In genomic region chr6:4557678-4558077, GRCm38 (mm10) we compare ENCODE assay signal across 8 mouse cellular contexts. TPM values are rescaled to one million over a fixed set of nuclear protein-coding genes. Genes with fewer than 3 reads are reported as not detected.
DNase-seq lines count a peak whose midpoint lies in the region; ATAC-seq lines count a peak whose summit lies in the region.

No protein-coding gene starts in this region.

- no peaks in the 10 kb centered on the region for H3K9me3 ChIP-seq in neural tube, embryonic 15.5 days (replicated peaks)
- H3K9me3 ChIP-seq in heart, embryonic 11.5 days (replicated peaks; ENCODE audit: control insufficient read depth, low read length): no peaks in the 10 kb centered on the region
- no peaks in the 10 kb centered on the region for H3K9me3 ChIP-seq in kidney, embryonic 15.5 days (replicated peaks)
- no peaks in the 10 kb centered on the region for H3K9me3 ChIP-seq in liver, embryonic 11.5 days (ENCODE audit: control insufficient read depth, low read length)
- no peaks in the 10 kb centered on the region for H3K9me3 ChIP-seq in neural tube, embryonic 12.5 days

- DNase-seq in neural tube, embryonic 10.5 days (ENCODE audit: extremely low spot score, low spot score): peak; percentile 65
- DNase-seq in embryo, embryonic 11.5 days (ENCODE audit: low read depth, low spot score): peak; percentile 63
- DNase-seq in liver, embryonic 11.5 days (ENCODE audit: low spot score): no peak
- DNase-seq in cerebellum, postnatal 4 days (ENCODE audit: low spot score in 2 of 2): no peak

- H3K4me1 ChIP-seq in neural tube, embryonic 15.5 days: peaks cover 4% of the 10 kb centered on the region; the same call in 1 of the 2 replicates
- peaks cover 13% of the 10 kb centered on the region; the same call in 1 of the 2 replicates for H3K4me1 ChIP-seq in heart, embryonic 11.5 days (ENCODE audit: control insufficient read depth, insufficient read depth, low read length)
- peaks cover 25% of the 10 kb centered on the region for H3K4me1 ChIP-seq in kidney, embryonic 15.5 days
- no peaks in the 10 kb centered on the region for H3K4me1 ChIP-seq in liver, embryonic 11.5 days (replicated peaks; ENCODE audit: control insufficient read depth, insufficient read depth, low read length)
- peaks cover 12% of the 10 kb centered on the region for H3K4me1 ChIP-seq in neural tube, embryonic 12.5 days

- H3K9ac ChIP-seq in neural tube, embryonic 15.5 days (replicated peaks): no peak overlapping the region
- 0 out of 2 replicates have a peak overlapping the region, but pooled peaks have one; percentile 10 for H3K9ac ChIP-seq in heart, embryonic 11.5 days (ENCODE audit: low read depth, low read length)
- H3K9ac ChIP-seq in kidney, embryonic 15.5 days: no peak overlapping the region
- no peak overlapping the region for H3K9ac ChIP-seq in liver, embryonic 11.5 days (ENCODE audit: low read depth, low read length)
- H3K9ac ChIP-seq in neural tube, embryonic 12.5 days: no peak overlapping the region

- H3K27me3 ChIP-seq in neural tube, embryonic 15.5 days (replicated peaks): no peaks in the 10 kb centered on the region
- H3K27me3 ChIP-seq in heart, embryonic 11.5 days (ENCODE audit: control insufficient read depth, insufficient read depth, low read length): no peaks in the 10 kb centered on the region
- no peaks in the 10 kb centered on the region for H3K27me3 ChIP-seq in kidney, embryonic 15.5 days
- no peaks in the 10 kb centered on the region for H3K27me3 ChIP-seq in liver, embryonic 11.5 days (replicated peaks; ENCODE audit: control insufficient read depth, insufficient read depth, low read length)
- no peaks in the 10 kb centered on the region for H3K27me3 ChIP-seq in neural tube, embryonic 12.5 days (replicated peaks)

- no peak for ATAC-seq in neural tube, embryonic 15.5 days (ENCODE audit: low FRiP score)
- no peak for ATAC-seq in heart, embryonic 11.5 days (replicated peaks; ENCODE audit: insufficient number of reproducible peaks, low FRiP score, low TSS enrichment)
- ATAC-seq in kidney, embryonic 15.5 days (replicated peaks; ENCODE audit: low FRiP score): peak; percentile 76
- 0 out of 2 replicates have a peak, but pooled peaks have one; percentile 43 for ATAC-seq in liver, embryonic 11.5 days (replicated peaks; ENCODE audit: low FRiP score)
- ATAC-seq in neural tube, embryonic 12.5 days (ENCODE audit: low FRiP score, low read depth): peak; percentile 61; the same call in 1 of the 2 replicates

- H3K36me3 ChIP-seq in neural tube, embryonic 15.5 days: no peaks in the 10 kb centered on the region
- H3K36me3 ChIP-seq in heart, embryonic 11.5 days (ENCODE audit: control insufficient read depth, insufficient read depth, low read length): no peaks in the 10 kb centered on the region
- no peaks in the 10 kb centered on the region for H3K36me3 ChIP-seq in kidney, embryonic 15.5 days
- no peaks in the 10 kb centered on the region for H3K36me3 ChIP-seq in liver, embryonic 11.5 days (ENCODE audit: control insufficient read depth, insufficient read depth, low read length)
- no peaks in the 10 kb centered on the region for H3K36me3 ChIP-seq in neural tube, embryonic 12.5 days

- H3K27ac ChIP-seq in neural tube, embryonic 15.5 days (replicated peaks): no peak overlapping the region
- no peak overlapping the region for H3K27ac ChIP-seq in heart, embryonic 11.5 days (ENCODE audit: low read depth, low read length)
- no peak overlapping the region for H3K27ac ChIP-seq in kidney, embryonic 15.5 days
- H3K27ac ChIP-seq in liver, embryonic 11.5 days (ENCODE audit: low read depth, low read length): no peak overlapping the region
- no peak overlapping the region for H3K27ac ChIP-seq in neural tube, embryonic 12.5 days

- no peak overlapping the region for H3K4me2 ChIP-seq in neural tube, embryonic 15.5 days
- H3K4me2 ChIP-seq in heart, embryonic 11.5 days: peak overlapping the region; percentile 42
- peak overlapping the region; percentile 43 for H3K4me2 ChIP-seq in kidney, embryonic 15.5 days
- H3K4me2 ChIP-seq in liver, embryonic 11.5 days: peak overlapping the region; percentile 12; the same call in 1 of the 2 replicates
- no peak overlapping the region for H3K4me2 ChIP-seq in neural tube, embryonic 12.5 days (replicated peaks)

- no peak overlapping the region for H3K4me3 ChIP-seq in neural tube, embryonic 15.5 days (replicated peaks)
- no peak overlapping the region for H3K4me3 ChIP-seq in heart, embryonic 11.5 days (ENCODE audit: low read depth, low read length)
- no peak overlapping the region for H3K4me3 ChIP-seq in kidney, embryonic 15.5 days (replicated peaks)
- H3K4me3 ChIP-seq in liver, embryonic 11.5 days (ENCODE audit: low read depth, low read length): no peak overlapping the region
- H3K4me3 ChIP-seq in neural tube, embryonic 12.5 days: no peak overlapping the region

- 6% methylated on average over 7 of the region's 7 CpGs for WGBS in neural tube, embryonic 15.5 days
- 8% methylated on average over 7 of the region's 7 CpGs for WGBS in heart, embryonic 11.5 days (ENCODE audit: insufficient replicate concordance)
- 11% methylated on average over 7 of the region's 7 CpGs for WGBS in kidney, embryonic 15.5 days
- 15% methylated on average over 7 of the region's 7 CpGs for WGBS in liver, embryonic 11.5 days
- WGBS in neural tube, embryonic 12.5 days: 6% methylated on average over 7 of the region's 7 CpGs

RNA-seq across cellular contexts. Expression of gene Casd1, which starts 43.0 kb away (rescaled TPM):
- 39.3 and 43.3 TPM in 2 replicates for polyA plus RNA-seq in neural tube, embryonic 15.5 days (2015; fragmentation: Nextera tagmentation; extraction: Ambion mirVana)
- 30.2 and 37.2 TPM in 2 replicates for polyA plus RNA-seq in heart, embryonic 11.5 days (2014; fragmentation: Nextera tagmentation; extraction: Ambion mirVana)
- polyA plus RNA-seq in kidney, embryonic 15.5 days (2015; fragmentation: Nextera tagmentation; extraction: Ambion mirVana): 31.6 and 34.1 TPM in 2 replicates
- 29.4 and 29.8 TPM in 2 replicates for polyA plus RNA-seq in liver, embryonic 11.5 days (2014; fragmentation: Nextera tagmentation; extraction: Ambion mirVana)
- 39.6 and 40.7 TPM in 2 replicates for polyA plus RNA-seq in neural tube, embryonic 12.5 days (2016; fragmentation: Nextera tagmentation; extraction: Ambion mirVana)

RNA-seq across cellular contexts. Expression of gene Col1a2, which starts 53.1 kb away (rescaled TPM):
- polyA plus RNA-seq in neural tube, embryonic 15.5 days (2015; fragmentation: Nextera tagmentation; extraction: Ambion mirVana): 239 and 261 TPM in 2 replicates
- polyA plus RNA-seq in heart, embryonic 11.5 days (2014; fragmentation: Nextera tagmentation; extraction: Ambion mirVana): 113 and 141 TPM in 2 replicates
- 610 and 639 TPM in 2 replicates for polyA plus RNA-seq in kidney, embryonic 15.5 days (2015; fragmentation: Nextera tagmentation; extraction: Ambion mirVana)
- polyA plus RNA-seq in liver, embryonic 11.5 days (2014; fragmentation: Nextera tagmentation; extraction: Ambion mirVana): 144 and 156 TPM in 2 replicates
- 202 and 212 TPM in 2 replicates for polyA plus RNA-seq in neural tube, embryonic 12.5 days (2016; fragmentation: Nextera tagmentation; extraction: Ambion mirVana)

Comparison
In these comparisons a context has a peak if more than half of its experiments do, and no peak if none do; other contexts are left out.
1. ATAC-seq: peak in kidney, embryonic 15.5 days (single experiment), liver, embryonic 11.5 days (single experiment) and neural tube, embryonic 12.5 days (single experiment); none in neural tube, embryonic 15.5 days (single experiment) and heart, embryonic 11.5 days (single experiment).
2. DNase-seq: peak in neural tube, embryonic 10.5 days (single experiment) and embryo, embryonic 11.5 days (single experiment); none in liver, embryonic 11.5 days (single experiment) and cerebellum, postnatal 4 days (0 of 2).
3. H3K4me2 ChIP-seq: peak in heart, embryonic 11.5 days (single experiment), kidney, embryonic 15.5 days (single experiment) and liver, embryonic 11.5 days (single experiment); none in neural tube, embryonic 15.5 days (single experiment) and neural tube, embryonic 12.5 days (single experiment).